Mouse (Mus musculus) left cerebral cortex, adult 8-10 months (tissue): ENCODE measurements at regions not wholly inside any gene's neighbourhood (a gene's known extent, or its start where the extent isn't known, plus 50 kb on each side); places are given as distances from the start of the nearest gene placed in this dataset.
A peak's percentile ranks its signal among the peaks of the same experiment; 100 is the strongest.
"Not testable (repeated sequence)": the region's sequence is repeated elsewhere in the genome, so short reads cannot be mapped to it uniquely, and the experiment has no call there.

Source experiments
- DNase-seq, 2 experiments: peaks; one replicate each; pipeline ENCODE4 v3.0.0; 2022; ENCODE audit warnings: low spot score in 2 of 2

GRCm38 (mm10) chr12:5969556-5969955 lies 594.1 kb upstream of the Klhl29 start:
- no peak for DNase-seq

DNA sequence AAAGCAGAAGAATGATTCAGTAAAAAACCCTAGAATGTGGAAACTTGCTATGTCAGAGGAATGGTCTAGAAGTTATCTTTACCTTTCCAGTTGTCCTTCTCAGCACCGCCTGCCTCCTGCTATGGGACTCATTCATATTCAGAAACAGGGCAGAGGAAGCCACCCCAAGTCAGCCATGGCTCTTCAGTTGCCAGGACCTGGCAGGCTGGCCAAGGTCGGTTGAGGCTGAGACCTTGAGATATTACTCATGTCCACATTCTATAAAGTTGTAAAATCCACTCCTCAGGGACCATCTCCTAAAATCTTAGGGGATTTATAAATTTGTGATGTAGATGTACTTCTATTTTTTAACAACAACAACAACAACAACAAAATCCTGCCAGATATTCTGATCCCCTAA lies 580.7 kb upstream of the Klhl29 start:
- no peak for DNase-seq

- DNase-seq, result no peak
These were observed 580.1 kb upstream of the Klhl29 start for GRCm38 (mm10) chr12:5955564-5955963.

GRCm38 (mm10) chr12:5943346-5943925 lies 568.0 kb upstream of the Klhl29 start:
- peak in 1 of 2 experiments; percentile 9 for DNase-seq

- no peak for DNase-seq
These were observed 545.8 kb upstream of the Klhl29 start for GRCm38 (mm10) chr12:5921262-5921661.

DNA sequence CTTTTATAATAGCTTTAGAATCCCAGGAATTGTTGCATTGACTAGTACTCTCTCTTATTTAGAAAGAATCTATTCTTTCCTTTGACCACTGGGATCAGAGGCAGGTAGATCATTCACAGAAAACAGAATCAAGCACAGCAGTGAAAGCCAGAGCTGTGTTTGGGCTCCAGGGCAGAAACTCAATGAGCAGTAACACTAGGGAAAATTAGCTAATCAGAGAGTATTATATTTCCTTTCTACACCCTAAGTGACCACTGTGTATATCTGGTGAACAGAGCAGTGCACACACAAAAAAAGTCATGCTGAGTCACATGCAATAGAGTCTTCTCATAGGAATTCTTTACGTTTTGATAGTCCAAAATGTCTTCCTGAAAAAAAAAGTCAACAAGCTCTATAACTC lies 542.5 kb upstream of the Klhl29 start:
- DNase-seq, result no peak

- no peak for DNase-seq
These were observed 530.8 kb upstream of the Klhl29 start for GRCm38 (mm10) chr12:5906251-5906650.

DNA sequence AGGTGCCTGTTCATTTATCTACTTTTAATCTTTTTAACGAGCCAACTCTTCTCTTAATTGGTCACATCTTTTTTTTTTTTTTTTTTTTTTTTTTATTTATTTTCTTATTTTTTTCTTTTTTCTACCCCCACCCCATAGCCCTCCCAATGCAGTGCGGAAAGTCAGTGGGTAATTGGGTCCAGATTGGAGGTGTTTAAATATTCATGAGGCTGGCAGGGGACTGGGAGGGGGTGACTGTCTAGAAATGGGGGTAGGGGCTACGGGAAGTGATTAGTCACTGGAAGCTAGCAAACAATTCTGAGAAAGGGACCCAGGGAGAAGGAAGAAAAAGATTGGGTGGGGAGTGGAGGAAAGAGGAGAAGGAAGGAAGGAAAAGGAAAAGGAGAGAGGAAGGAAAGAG lies 516.3 kb upstream of the Klhl29 start:
- not testable (repeated sequence) for DNase-seq

DNA sequence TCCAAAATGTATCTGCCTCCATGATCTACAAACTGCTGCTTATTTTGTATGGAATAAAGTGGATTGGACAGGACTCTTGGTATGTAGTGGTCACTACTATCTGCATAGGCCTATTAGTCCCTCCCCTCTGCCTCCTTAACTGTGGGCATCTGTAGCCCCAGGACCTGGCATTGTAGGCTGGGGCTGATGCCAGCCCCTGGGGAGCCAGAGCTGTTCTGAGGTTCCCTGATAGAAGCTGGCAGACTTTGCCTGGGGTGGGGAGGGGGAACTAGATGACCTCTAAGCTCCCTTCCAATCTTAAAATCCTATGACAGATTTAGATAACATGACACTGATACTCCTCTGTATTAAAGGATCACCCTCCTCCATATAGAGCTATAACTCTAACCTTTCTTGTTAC lies 491.2 kb upstream of the Klhl29 start:
- no peak for DNase-seq

- no peak for DNase-seq
These were observed 484.3 kb upstream of the Klhl29 start for GRCm38 (mm10) chr12:5859795-5860194.

GRCm38 (mm10) chr12:5856421-5856820 lies 480.9 kb upstream of the Klhl29 start:
- DNase-seq, result peak in 1 of 2 experiments; percentile 45

DNA sequence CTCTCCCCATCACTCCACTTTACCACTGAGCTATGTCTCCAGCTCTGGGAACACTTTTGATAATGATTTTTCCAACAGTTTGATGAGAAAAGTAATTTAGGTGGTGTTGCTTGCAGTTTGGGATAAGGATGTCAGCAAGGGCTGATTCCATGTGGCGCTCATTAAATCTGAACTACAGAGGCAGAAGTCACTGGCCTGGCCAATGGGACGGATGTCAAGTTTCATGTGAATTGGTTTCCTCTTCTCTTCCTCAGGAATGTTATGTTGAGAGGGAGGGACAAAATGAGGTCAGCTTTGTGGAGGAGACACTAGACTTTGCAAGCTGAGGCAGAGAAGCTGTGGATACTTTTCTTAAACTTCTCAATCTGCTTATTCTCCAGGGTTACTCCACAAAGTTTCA lies 434.9 kb upstream of the Klhl29 start:
- no peak for DNase-seq

GRCm38 (mm10) chr12:5810009-5810408 lies 434.5 kb upstream of the Klhl29 start:
- no peak for DNase-seq

GRCm38 (mm10) chr12:5807996-5808886 lies 432.8 kb upstream of the Klhl29 start:
- no peak for DNase-seq

DNA sequence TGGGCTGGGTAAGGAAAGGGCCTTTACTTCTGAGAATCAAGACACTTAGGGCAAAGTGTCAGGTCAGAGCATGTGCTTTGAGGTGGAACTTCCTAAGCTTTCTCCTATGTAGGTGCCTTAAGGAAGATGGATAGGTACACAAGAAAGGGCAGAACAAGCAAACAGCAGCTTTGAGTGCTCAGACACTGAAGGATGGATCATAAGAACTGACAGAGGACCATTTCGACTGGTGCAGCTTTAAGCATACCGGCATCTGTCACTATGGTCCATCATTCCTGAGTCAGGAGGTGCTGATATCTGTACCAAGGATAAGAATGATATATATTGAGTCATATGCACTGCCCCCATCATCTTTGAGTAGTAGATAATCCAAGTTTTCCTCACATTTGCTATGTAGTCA lies 430.2 kb upstream of the Klhl29 start:
- DNase-seq, result no peak

DNA sequence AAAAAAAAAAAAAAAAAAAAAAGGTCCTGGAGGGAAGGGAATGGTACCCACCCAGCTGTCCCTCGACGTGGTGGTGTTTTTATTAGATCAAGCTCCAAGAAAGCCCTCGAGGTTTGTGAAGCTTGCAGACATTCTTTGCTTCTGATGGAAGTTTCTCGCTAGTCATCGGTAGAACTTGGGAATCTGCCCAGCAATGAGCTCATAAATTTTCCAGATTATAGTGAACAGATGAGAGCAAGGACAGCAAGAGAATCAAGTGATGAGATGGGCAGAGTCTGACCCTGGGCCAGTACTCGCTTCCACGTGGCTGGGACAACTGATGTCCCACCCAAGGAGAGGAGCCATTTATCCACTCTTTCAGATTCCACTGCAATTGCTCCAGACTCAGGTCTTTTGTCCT lies 417.6 kb upstream of the Klhl29 start:
- DNase-seq, result peak in 1 of 2 experiments; percentile 9

DNA sequence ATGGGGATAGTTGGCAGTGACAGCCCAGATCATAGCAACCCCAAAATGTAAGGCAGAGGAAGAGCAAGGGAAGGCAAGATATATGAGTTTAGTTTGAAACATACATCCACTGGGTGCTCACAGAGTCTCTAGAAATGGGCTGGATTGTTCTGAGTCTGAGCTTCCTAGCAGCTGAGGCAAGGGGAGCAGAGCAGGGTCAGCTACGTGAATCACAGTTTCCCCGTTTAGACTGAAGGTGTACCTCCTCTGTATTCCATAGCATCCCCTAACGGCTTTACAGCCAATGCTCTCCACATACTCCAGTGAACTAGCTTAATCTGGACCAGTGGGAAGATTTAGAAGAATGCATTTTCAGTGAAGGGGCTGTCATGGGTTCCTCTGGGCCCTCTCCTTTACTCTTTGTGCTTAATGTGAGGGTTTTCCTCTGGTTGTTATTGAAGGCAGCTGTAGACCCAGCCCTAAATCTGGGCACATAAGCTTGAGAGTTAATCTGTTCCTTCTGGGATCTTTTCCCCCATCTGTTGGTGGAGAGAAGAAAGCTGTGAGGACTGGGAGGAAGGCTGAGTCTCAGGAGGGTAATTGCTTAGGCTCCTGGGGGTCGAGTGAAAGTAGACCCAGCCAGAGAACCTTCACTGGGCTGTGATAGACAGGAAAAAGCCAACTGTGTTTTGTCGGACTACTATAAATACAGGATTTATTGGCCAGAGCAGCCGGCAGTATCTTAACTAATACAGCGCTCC lies 411.8 kb upstream of the Klhl29 start:
- no peak for DNase-seq

GRCm38 (mm10) chr12:5781276-5781675 lies 405.8 kb upstream of the Klhl29 start:
- no peak for DNase-seq

GRCm38 (mm10) chr12:5777556-5777955 lies 402.1 kb upstream of the Klhl29 start:
- no peak for DNase-seq

DNA sequence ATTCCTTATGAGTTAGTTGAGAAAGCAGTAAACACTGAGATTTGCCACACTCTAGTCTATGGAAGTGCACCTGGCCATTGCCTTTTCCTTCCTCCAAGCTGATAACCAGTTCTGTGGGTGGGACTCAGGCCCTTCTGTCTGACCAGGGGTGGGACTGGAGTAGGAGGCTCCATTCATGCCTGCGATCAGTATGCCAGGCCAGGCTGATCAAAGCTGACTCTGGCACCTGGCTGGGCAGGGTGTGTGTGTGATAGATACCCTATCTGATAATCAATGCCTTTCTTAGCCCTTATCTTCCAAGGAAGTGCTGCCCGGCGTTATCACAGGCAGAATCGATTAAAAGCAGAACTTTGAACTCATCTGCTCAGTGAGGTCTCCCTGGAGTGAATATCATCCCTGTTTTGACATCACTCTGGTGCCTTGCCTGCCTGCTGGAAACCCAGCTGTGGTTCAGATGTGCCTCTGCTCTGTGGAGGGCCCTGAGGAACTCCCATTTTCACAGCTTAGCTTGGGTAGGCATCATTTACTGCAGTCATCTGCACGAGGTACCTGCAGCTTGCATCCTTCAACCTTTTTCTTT lies 396.0 kb upstream of the Klhl29 start:
- DNase-seq, result no peak

GRCm38 (mm10) chr12:5770531-5770930 lies 395.0 kb upstream of the Klhl29 start:
- DNase-seq, result no peak
